Mouse (Mus musculus) G1E (cell line): ENCODE data around the gene Frmd8.

ENCODE experiments used
- CTCF ChIP-seq: IDR thresholded peaks from 2 replicates; pipeline ENCODE4 v1.5.1; 2012; ENCODE audit warnings: low read depth, low read length, inconsistent platforms, mixed read lengths
- GATA1 ChIP-seq: IDR thresholded peaks from 2 replicates; pipeline ENCODE4 v1.6.1; 2012; ENCODE audit warnings: borderline replicate concordance, low read length, inconsistent platforms, mixed read lengths
- GATA2 ChIP-seq: IDR thresholded peaks from 2 replicates; pipeline ENCODE4 v1.6.1; 2012; ENCODE audit warnings: low read depth, low read length, inconsistent platforms, borderline replicate concordance
- TAL1 ChIP-seq: conservative IDR thresholded peaks from 2 replicates; pipeline ENCODE4 v1.6.1; 2012; ENCODE audit warnings: low read depth, low read length, inconsistent platforms, mixed read lengths

DNA sequence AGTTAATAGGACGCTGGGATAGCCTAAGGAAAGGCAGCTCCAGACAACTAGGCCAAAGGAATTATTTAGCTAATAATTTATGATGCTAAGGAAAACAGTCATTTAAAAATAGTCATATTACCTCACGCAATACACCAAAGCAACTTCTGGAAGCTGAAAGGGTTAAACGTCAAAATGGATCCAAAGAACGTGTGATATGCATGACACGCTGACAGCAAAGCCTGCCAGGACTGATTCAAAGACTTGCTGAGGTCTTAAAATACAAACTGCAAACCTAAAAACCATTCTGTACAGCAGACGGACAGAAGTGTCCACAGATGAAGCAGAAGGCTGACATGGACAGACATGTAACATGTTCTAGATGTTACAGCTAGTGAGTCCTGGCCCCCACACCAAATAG is 42.7 kb downstream of the Frmd8 start:
- no peak for TF ChIP-seq CTCF
- no peak for TF ChIP-seq TAL1
- TF ChIP-seq GATA1, result no peak
- no peak for TF ChIP-seq GATA2
